Mouse (Mus musculus) heart, adult 9 months (tissue): ENCODE measurements around the gene Isoc2b.
"Not testable (repeated sequence)": the region's sequence is repeated elsewhere in the genome, so short reads cannot be mapped to it uniquely, and the experiment has no call there.

Experiments
- DNase-seq, 2 experiments: peaks; one replicate each; pipeline ENCODE4 v3.0.0; 2022; ENCODE audit warnings: low spot score in 2 of 2

Gene Isoc2b

GRCm38 (mm10) chr7:4835631-4836327, 34.3 kb downstream of the Isoc2b start:
- no peak for DNase-seq

- DNase-seq, result no peak
These were observed 39.6 kb downstream of the Isoc2b start for GRCm38 (mm10) chr7:4830476-4830875.

DNA sequence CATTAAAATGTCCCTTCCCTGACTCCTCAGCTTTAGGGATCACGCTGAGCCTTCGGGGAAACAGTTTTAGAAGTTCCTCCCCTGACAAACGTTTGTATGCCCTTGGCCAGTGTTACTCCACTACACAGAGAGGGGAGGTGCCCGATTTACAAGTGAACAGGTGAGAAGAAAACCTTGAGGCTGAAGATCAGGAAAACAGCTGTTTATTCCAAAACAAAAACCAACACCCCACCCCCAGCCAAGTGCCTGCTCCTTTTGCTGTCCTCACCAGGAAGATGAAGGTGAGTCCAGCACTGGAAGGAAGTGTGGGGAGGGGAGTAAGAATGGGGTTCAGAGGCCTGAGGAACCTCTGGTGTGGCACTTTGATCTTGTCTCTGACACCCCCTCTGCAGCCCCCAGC, 44.7 kb downstream of the Isoc2b start:
- no peak for DNase-seq

DNA sequence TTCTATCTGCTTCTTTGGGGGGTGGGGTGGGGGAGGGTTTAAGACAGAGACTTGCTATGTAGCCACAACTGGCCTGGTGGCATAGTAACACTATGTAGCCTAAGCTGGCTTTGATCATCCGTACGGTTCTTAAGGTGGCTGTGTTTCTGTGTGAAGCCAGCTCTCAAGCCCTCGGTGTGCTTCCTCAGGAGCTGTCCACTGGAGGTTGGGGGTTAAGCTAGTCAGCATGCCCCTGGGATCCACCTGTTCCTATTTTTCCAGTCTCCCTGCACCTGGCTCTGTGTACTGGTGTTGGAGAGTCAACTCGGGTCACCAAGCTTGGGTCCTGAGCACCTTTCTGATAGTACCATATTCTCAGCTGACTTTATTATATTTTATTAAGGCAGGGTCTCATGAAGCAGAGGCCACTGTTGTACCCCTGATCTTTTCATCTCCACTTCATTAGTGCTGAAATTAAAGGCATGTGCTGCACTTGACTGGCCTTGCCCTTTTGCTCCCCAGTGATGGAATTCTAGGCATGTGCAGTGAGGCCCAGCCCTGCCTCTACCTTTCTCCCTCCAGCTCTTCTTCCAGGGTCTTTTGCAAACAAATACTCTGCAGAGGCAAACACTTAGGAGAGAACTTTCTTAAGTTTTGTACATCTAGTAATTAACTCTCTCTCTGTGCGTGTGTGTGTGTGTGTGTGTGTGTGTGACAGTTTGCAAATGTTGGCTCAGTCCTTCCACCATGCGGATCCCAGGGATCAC, 47.7 kb downstream of the Isoc2b start:
- DNase-seq, result no peak

DNA sequence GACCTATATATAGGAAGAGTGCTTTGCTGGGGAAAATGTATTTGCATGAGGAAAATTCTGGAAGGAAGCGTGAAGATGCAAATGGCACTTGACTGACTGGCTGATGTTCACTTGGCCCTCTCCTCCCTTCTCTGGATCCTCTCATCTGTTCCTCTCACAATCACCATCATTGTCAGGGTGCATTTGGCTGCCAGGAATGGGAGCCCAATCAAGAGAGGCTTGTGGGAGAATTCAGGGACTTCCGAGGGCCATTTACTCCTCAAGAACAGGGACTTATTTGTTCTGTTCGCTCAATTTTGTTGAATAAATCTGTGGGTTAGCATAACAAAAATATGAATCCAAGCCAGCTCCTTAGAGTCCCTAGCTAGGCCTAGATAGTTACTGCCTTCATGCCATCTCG, 48.4 kb downstream of the Isoc2b start:
- no peak for DNase-seq

DNA sequence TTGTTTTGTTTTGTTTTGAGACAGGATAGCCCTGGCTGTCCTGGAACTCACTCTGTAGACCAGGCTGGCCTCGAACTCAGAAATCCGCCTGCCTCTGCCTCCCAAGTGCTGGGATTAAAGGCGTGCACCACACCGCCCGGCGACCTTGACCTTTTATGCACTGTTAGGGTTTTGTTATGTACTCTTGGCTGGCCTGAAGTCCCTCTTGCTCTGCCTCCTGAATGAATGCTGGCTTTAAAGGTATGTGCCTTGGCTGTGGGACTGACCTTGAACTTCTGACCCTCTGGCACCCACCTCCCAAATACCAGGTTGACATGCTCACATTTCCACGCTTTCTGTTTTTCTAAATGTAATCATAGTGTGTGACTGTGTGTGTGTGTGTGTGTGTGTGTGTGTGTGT, 49.1 kb downstream of the Isoc2b start:
- DNase-seq, result not testable (repeated sequence)

DNA sequence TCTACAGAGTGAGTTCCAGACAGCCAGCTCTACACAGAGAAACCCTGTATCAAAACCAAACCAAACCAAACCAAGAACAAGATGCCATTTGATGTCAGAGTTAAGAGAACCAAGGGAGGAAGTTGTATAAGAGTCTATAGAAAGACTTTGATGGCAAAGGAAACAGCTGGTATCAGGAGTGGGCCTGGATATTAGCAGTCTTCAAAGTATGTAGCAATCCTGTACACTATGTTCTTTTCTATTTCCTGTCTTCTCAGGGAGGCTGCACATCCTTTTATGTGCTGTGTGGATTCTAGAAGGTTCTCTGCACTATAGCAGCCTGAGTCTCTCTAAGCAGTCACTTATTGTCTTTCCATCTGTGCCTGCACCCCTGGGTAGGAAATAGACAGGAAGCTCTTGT, 53.5 kb downstream of the Isoc2b start:
- no peak for DNase-seq

- DNase-seq, result no peak
These were observed 56.8 kb downstream of the Isoc2b start for GRCm38 (mm10) chr7:4813105-4813791.

GRCm38 (mm10) chr7:4812303-4813104, 57.6 kb downstream of the Isoc2b start, which contains the start of gene Ube2s:
Ube2s (minus strand) TSS chr7:4812590.
- DNase-seq, result peak; percentile 99 to 100

- DNase-seq, result no peak
These were observed 58.2 kb downstream of the Isoc2b start for GRCm38 (mm10) chr7:4811842-4812302.

- DNase-seq, result not testable (repeated sequence)
These were observed 58.9 kb downstream of the Isoc2b start for GRCm38 (mm10) chr7:4811131-4811530.

GRCm38 (mm10) chr7:4806716-4807115, 63.3 kb downstream of the Isoc2b start:
- DNase-seq, result no peak

DNA sequence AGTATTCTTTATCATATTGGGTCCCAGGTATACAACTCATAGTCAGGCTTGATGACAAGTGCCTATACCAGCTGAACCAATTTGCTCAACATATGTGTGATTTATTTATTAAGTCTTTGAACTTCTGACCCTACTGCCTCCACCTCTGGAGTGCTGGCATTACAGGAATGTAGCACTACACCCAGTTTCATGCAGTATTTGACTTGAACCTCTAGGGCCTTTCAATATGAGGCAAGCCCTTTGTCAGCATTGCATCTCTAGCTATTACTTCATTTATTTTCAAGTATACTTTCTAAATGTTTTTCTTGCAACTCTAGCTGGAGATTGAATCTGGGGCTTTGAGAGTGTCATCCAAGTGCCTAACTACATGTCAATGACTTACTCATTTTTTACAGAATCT, 67.8 kb downstream of the Isoc2b start:
- no peak for DNase-seq

- DNase-seq, result peak; percentile 20 to 30
These were observed 74.2 kb downstream of the Isoc2b start for GRCm38 (mm10) chr7:4795767-4796433.
